Mouse (Mus musculus): ENCODE data around the gene Mpped2.

DNA sequence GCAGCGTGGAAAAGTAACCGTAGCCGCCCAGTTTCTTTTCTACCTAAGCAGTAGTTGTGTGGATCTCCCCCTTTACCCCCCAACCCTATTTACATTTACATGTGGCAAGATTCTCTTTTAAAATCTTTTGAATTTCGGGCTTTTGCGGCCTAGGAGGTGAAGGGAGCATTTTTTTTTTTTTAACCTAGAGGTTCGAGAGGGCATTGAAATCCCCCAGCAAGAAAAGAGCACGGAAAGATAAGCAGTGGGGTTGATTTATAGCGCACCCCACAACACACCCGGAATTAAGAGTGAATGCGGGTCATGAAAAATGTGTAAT, 1.5 kb downstream of the Mpped2 start:
- TF ChIP-seq MAX (IDR thresholded peaks at IDR 0.05) (no peak), CTCF (IDR thresholded peaks at IDR 0.05; ENCODE audit: control insufficient read depth, insufficient read depth, insufficient read length) (no peak), MYOD1 (IDR thresholded peaks at IDR 0.05; ENCODE audit: control insufficient read depth, insufficient read length, low read depth) (no peak)
